Comparison of ENCODE assay signal across 16 mouse cellular contexts in the genomic region with DNA sequence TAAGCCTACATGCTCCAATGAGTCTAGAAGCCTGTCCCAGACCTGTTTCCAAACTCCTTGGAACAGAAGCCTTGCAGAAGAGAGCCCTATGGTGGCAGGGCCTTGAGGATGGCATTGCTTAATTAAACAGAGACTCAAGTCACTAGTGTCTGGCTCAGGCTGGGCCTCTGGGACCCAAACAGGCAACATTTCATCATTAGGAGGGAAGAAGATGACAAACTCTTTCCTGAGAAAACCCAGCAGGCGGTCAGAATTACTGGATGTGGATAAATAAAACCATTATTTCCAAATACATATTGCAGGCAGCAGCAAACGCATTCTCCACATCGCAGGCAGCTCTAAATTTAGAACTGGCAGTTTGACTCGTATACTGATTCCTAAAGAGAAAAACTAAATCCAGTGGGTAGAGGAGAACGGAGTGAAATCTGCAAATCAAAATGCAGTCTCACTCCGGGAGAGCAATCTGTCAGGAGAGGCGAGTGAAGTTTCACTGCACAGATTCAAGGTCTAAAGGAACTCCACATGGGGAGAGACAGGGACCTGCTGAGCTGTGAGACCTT.
DNase-seq lines count a peak whose midpoint lies in the region; ATAC-seq and TF ChIP-seq lines count a peak whose summit lies in the region.
"Had no signal": no experiment of that assay in that cellular context is flagged by ENCODE, and none has a peak within 500 bp of the region (broad histone marks: within the 10 kb centered on the region; RNA-seq: fewer than 3 reads in every experiment).

No protein-coding gene starts in this region.

- H3K9ac ChIP-seq in forebrain, postnatal 0 days = no peak overlapping the region; the same call in 1 of the 2 replicates
- no peak overlapping the region for H3K9ac ChIP-seq in forebrain, embryonic 14.5 days (ENCODE audit: low read length)
- H3K9ac ChIP-seq in midbrain, embryonic 16.5 days (ENCODE audit: low read depth, low read length) = no peak overlapping the region

- no peak overlapping the region for H3K4me2 ChIP-seq in forebrain, postnatal 0 days (ENCODE audit: low read depth)
- H3K4me2 ChIP-seq in forebrain, embryonic 14.5 days (ENCODE audit: low read length) = no peak overlapping the region
- no peak overlapping the region for H3K4me2 ChIP-seq in midbrain, embryonic 16.5 days (ENCODE audit: low read length)
- H3K4me2 ChIP-seq: liver, embryonic 11.5 days had no signal

- H3K36me3 ChIP-seq in forebrain, postnatal 0 days (ENCODE audit: insufficient read depth) = no peaks in the 10 kb centered on the region
- no peaks in the 10 kb centered on the region for H3K36me3 ChIP-seq in forebrain, embryonic 14.5 days (ENCODE audit: control insufficient read depth, insufficient read depth, low read length)
- H3K36me3 ChIP-seq in midbrain, embryonic 16.5 days (ENCODE audit: control insufficient read depth, insufficient read depth, low read length) = no peaks in the 10 kb centered on the region
- H3K36me3 ChIP-seq: hindbrain, embryonic 10.5 days had no signal

- H3K27ac ChIP-seq in forebrain, postnatal 0 days (ENCODE audit: low read depth, low read length) = peak overlapping the region; percentile 64; the same call in 1 of the 2 replicates
- no peak overlapping the region; the same call in 1 of the 2 replicates for H3K27ac ChIP-seq in forebrain, embryonic 14.5 days (ENCODE audit: low read depth, low read length)
- H3K27ac ChIP-seq in midbrain, embryonic 16.5 days (ENCODE audit: low read length) = peak overlapping the region; percentile 55
- H3K27ac ChIP-seq: hindbrain, embryonic 10.5 days had no signal

- H3K9me3 ChIP-seq in forebrain, postnatal 0 days (ENCODE audit: low read length) = no peaks in the 10 kb centered on the region
- no peaks in the 10 kb centered on the region for H3K9me3 ChIP-seq in forebrain, embryonic 14.5 days (replicated peaks; ENCODE audit: control insufficient read depth, low read length)
- H3K9me3 ChIP-seq in midbrain, embryonic 16.5 days (replicated peaks; ENCODE audit: control insufficient read depth, low read length, poor library complexity, severe bottlenecking) = no peaks in the 10 kb centered on the region
- H3K9me3 ChIP-seq: hindbrain, embryonic 10.5 days had no signal

- no peak overlapping the region for H3K4me3 ChIP-seq in forebrain, postnatal 0 days (ENCODE audit: low read depth, low read length)
- H3K4me3 ChIP-seq in forebrain, embryonic 14.5 days (ENCODE audit: low read depth, low read length) = no peak overlapping the region
- H3K4me3 ChIP-seq in midbrain, embryonic 16.5 days (ENCODE audit: low read depth, low read length) = no peak overlapping the region
- H3K4me3 ChIP-seq: hindbrain, embryonic 10.5 days had no signal

- peaks cover 12% of the 10 kb centered on the region; the same call in 1 of the 2 replicates for H3K4me1 ChIP-seq in forebrain, postnatal 0 days (ENCODE audit: insufficient read depth)
- no peaks in the 10 kb centered on the region for H3K4me1 ChIP-seq in forebrain, embryonic 14.5 days (ENCODE audit: control insufficient read depth, insufficient read depth, low read length)
- peaks cover 5% of the 10 kb centered on the region for H3K4me1 ChIP-seq in midbrain, embryonic 16.5 days (ENCODE audit: control insufficient read depth, insufficient read depth, low read length)
- H3K4me1 ChIP-seq: hindbrain, embryonic 10.5 days had no signal

- WGBS in forebrain, postnatal 0 days = 41% methylated on average over 7 of the region's 7 CpGs
- 77% methylated on average over 7 of the region's 7 CpGs for WGBS in forebrain, embryonic 14.5 days
- 59% methylated on average over 7 of the region's 7 CpGs for WGBS in midbrain, embryonic 16.5 days

- no peak for TF ChIP-seq CTCF in forebrain, postnatal 0 days (IDR thresholded peaks at IDR 0.05; ENCODE audit: low read depth)

- H3K27me3 ChIP-seq in forebrain, postnatal 0 days (ENCODE audit: insufficient read depth, low read length) = no peaks in the 10 kb centered on the region
- H3K27me3 ChIP-seq in forebrain, embryonic 14.5 days (replicated peaks; ENCODE audit: control insufficient read depth, insufficient read depth, low read length) = no peaks in the 10 kb centered on the region
- no peaks in the 10 kb centered on the region for H3K27me3 ChIP-seq in midbrain, embryonic 16.5 days (ENCODE audit: control insufficient read depth, insufficient read depth, low read depth, low read length)

- peak; percentile 38 for ATAC-seq in forebrain, postnatal 0 days
- ATAC-seq in forebrain, embryonic 14.5 days = no peak
- no peak for ATAC-seq in midbrain, embryonic 16.5 days
- ATAC-seq: activated CD4-positive, CD25-positive, alpha-beta regulatory T cell, adult 4 months; intestine, embryonic 16.5 days had no signal

- peak; percentile 49 for DNase-seq in forebrain, postnatal 0 days
- DNase-seq in forebrain, embryonic 14.5 days (ENCODE audit: low spot score) = no peak
- peak; percentile 11 for DNase-seq in kidney, postnatal 14 days
- DNase-seq in kidney, postnatal 36 days = no peak
- DNase-seq in lung, postnatal 10 days = peak; percentile 13
- DNase-seq in lung, postnatal 36 days = no peak
- DNase-seq in gastrocnemius, postnatal 25 days = no peak
- DNase-seq: adrenal gland, postnatal 36 days; cerebellum, postnatal 10 days; retina, postnatal 1 day; thymus, postnatal 14 days had no signal

Comparison
In these comparisons a context has a peak if more than half of its experiments do, and no peak if none do; other contexts are left out.
1. DNase-seq: peak in forebrain, postnatal 0 days (single experiment), kidney, postnatal 14 days (single experiment) and lung, postnatal 10 days (single experiment); none in forebrain, embryonic 14.5 days (single experiment), kidney, postnatal 36 days (0 of 2), lung, postnatal 36 days (single experiment) and gastrocnemius, postnatal 25 days (single experiment).